Mouse (Mus musculus) T-helper 17 cell (primary cell): ENCODE measurements around the gene Ikzf3.

Experiments
- in situ Hi-C, 2 experiments: fragments of 300-600 bp; cut with MboI, MseI; formaldehyde crosslinking; loops; 1 replicate in 1 of 2; 2 replicates in 1 of 2; pipeline ENCODE4 v1.15.1; 2025; ENCODE audit warnings: high pct_unique_total_duplicates in 2 of 2

Gene Ikzf3

GRCm38 (mm10) chr11:98455484-98455883, 90.3 kb downstream of the Ikzf3 start:
- in situ Hi-C loops: no loop called here

- in situ Hi-C loops: loop anchor here in 1 of 2 experiments (25.0 kb wide), 1 partner anchor 187 kb away; the partner anchor contains the start of genes Gm12355, Gsdma2 and Gsdma3
Measured at GRCm38 (mm10) chr11:98449921-98450771, 95.7 kb downstream of the Ikzf3 start.

- in situ Hi-C loops: loop anchor here in 1 of 2 experiments (25.0 kb wide), 1 partner anchor 188 kb away; the partner anchor contains the start of genes Gm12355, Gsdma2 and Gsdma3
Measured at GRCm38 (mm10) chr11:98449419-98449818, 96.4 kb downstream of the Ikzf3 start.

- in situ Hi-C loops: loop anchor here in 1 of 2 experiments (25.0 kb wide), 1 partner anchor 189 kb away; the partner anchor contains the start of genes Gm12355, Gsdma2 and Gsdma3
Measured at GRCm38 (mm10) chr11:98448191-98448790, 97.5 kb downstream of the Ikzf3 start.

GRCm38 (mm10) chr11:98447475-98447834, 98.4 kb downstream of the Ikzf3 start:
- in situ Hi-C loops: loop anchor here in 1 of 2 experiments (25.0 kb wide), 1 partner anchor 190 kb away; the partner anchor contains the start of genes Gm12355, Gsdma2 and Gsdma3

GRCm38 (mm10) chr11:98446562-98447474, 99.0 kb downstream of the Ikzf3 start:
- in situ Hi-C loops: loop anchor here in 1 of 2 experiments (25.0 kb wide), 1 partner anchor 190 kb away; the partner anchor contains the start of genes Gm12355, Gsdma2 and Gsdma3

GRCm38 (mm10) chr11:98446213-98446561, 99.6 kb downstream of the Ikzf3 start, which contains the start of gene Grb7:
TSS of gene Grb7 (plus strand) at chr11:98446394.
- in situ Hi-C loops: loop anchor here in 1 of 2 experiments (25.0 kb wide), 1 partner anchor 191 kb away; the partner anchor contains the start of genes Gm12355, Gsdma2 and Gsdma3

- in situ Hi-C loops: loop anchor here in 1 of 2 experiments (25.0 kb wide), 1 partner anchor 192 kb away; the partner anchor contains the start of genes Gm12355, Gsdma2 and Gsdma3
Measured at GRCm38 (mm10) chr11:98445679-98446078, 100.2 kb downstream of the Ikzf3 start.

GRCm38 (mm10) chr11:98445238-98445637, 100.6 kb downstream of the Ikzf3 start:
- in situ Hi-C loops: loop anchor here in 1 of 2 experiments (25.0 kb wide), 1 partner anchor 192 kb away; the partner anchor contains the start of genes Gm12355, Gsdma2 and Gsdma3

GRCm38 (mm10) chr11:98443688-98444087, 102.1 kb downstream of the Ikzf3 start:
- in situ Hi-C loops: loop anchor here in 1 of 2 experiments (25.0 kb wide), 1 partner anchor 194 kb away; the partner anchor contains the start of genes Gm12355, Gsdma2 and Gsdma3

- in situ Hi-C loops: loop anchor here in 1 of 2 experiments (25.0 kb wide), 1 partner anchor 199 kb away; the partner anchor contains the start of genes Gm12355, Gsdma2 and Gsdma3
Measured at GRCm38 (mm10) chr11:98438331-98439158, 107.3 kb downstream of the Ikzf3 start, which contains the start of gene Mien1. TSS of gene Mien1 (minus strand) at chr11:98438991.

- in situ Hi-C loops: loop anchor here in 1 of 2 experiments (25.0 kb wide), 1 partner anchor 200 kb away; the partner anchor contains the start of genes Gm12355, Gsdma2 and Gsdma3
Measured at GRCm38 (mm10) chr11:98437441-98437840, 108.4 kb downstream of the Ikzf3 start.

GRCm38 (mm10) chr11:98435723-98436122, 110.1 kb downstream of the Ikzf3 start:
- in situ Hi-C loops: loop anchor here in 1 of 2 experiments (25.0 kb wide), 1 partner anchor 202 kb away; the partner anchor contains the start of genes Gm12355, Gsdma2 and Gsdma3

GRCm38 (mm10) chr11:98431743-98432502, 113.9 kb downstream of the Ikzf3 start:
- in situ Hi-C loops: loop anchor here in 1 of 2 experiments (25.0 kb wide), 1 partner anchor 205 kb away; the partner anchor contains the start of genes Gm12355, Gsdma2 and Gsdma3

GRCm38 (mm10) chr11:98428436-98428835, 117.4 kb downstream of the Ikzf3 start:
- in situ Hi-C loops: loop anchor here in 1 of 2 experiments (25.0 kb wide), 1 partner anchor 209 kb away; the partner anchor contains the start of genes Gm12355, Gsdma2 and Gsdma3

- in situ Hi-C loops: loop anchor here in 1 of 2 experiments (25.0 kb wide), 1 partner anchor 211 kb away; the partner anchor contains the start of genes Gm12355, Gsdma2 and Gsdma3
Measured at GRCm38 (mm10) chr11:98426592-98426991, 119.2 kb downstream of the Ikzf3 start.

- in situ Hi-C loops: no loop called here
Measured at GRCm38 (mm10) chr11:98418939-98419547, 126.8 kb downstream of the Ikzf3 start.

- in situ Hi-C loops: no loop called here
Measured at GRCm38 (mm10) chr11:98418273-98418672, 127.6 kb downstream of the Ikzf3 start.
